Mouse (Mus musculus): Measurements from ENCODE around the gene Fcho2. TPM values are rescaled to one million over a fixed set of nuclear protein-coding genes. Genes with fewer than 3 reads are reported as not detected.

Gene Fcho2
- polyA plus RNA-seq (2015; fragmentation: Nextera tagmentation; extraction: Ambion mirVana): 45.9 and 54.8 TPM in 2 replicates

DNA sequence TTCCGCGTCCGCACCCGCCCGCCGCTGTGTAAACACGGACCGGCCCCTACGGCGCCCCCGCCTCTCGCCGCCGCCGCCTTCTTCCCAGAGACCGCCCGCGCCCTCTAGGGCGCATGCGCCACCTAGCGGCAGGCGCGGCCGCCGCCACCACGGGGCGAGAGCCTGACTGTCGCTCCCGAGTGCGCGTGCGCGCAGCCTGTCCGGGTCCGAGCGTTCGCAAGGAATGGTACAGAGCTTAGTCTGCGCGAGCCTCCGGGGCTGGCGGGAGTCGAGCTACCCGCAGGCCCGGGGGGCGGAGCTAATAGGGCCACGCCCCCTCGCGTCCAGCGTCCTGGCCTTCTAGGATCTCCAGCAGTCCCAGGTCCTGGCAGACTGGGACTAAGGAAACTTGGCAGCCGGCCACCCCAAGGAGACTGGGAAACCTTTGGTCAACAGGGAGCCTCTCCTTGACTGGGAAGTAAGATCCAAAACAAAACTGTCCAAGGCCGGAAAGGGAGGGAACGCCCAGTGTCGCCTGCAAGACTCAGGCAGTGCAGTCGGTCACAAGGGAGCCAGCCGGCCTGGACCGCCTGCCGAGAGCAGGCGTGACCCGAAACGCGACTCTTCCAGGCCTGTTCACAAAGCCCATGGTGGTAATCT is at the start of gene Fcho2:
TSS of gene Fcho2 (minus strand) at position 303 of the 639 bp plus-strand sequence.
- under 1% methylated on average over 37 of the region's 61 CpGs for whole genome bisulfite sequencing
- Histone ChIP-seq H3K36me3 (ENCODE audit: insufficient read depth, low read length) (no peaks in the 10 kb centered on the region), H3K9ac (replicated peaks; ENCODE audit: low read depth) (peak within 1 kb of the TSS; percentile 96), H3K4me1 (ENCODE audit: insufficient read depth, low read depth, low read length) (peaks cover 10% of the 10 kb centered on the region; the same call in 1 of the 2 replicates), H3K4me3 (ENCODE audit: low read depth, low read length) (peak within 1 kb of the TSS; percentile 93), H3K9me3 (ENCODE audit: low read length) (no peaks in the 10 kb centered on the region), H3K4me2 (replicated peaks; ENCODE audit: low read depth, low read length) (peak within 1 kb of the TSS; percentile 65), H3K27ac (ENCODE audit: low read length) (peak within 1 kb of the TSS; percentile 100), H3K27me3 (replicated peaks; ENCODE audit: insufficient read depth, low read length) (no peaks in the 10 kb centered on the region)
- peak; percentile 99 for DNase-seq (ENCODE audit: low spot score)
- peak; percentile 91 for TF ChIP-seq CTCF (IDR thresholded peaks at IDR 0.05)
- peak; percentile 83 for TF ChIP-seq EP300 (IDR thresholded peaks at IDR 0.05)
- peak; percentile 90 for ATAC-seq

- no peak overlapping the region for H3K9ac ChIP-seq (replicated peaks; ENCODE audit: low read depth)
- TF ChIP-seq EP300 (IDR thresholded peaks at IDR 0.05) (no peak), CTCF (IDR thresholded peaks at IDR 0.05) (no peak)
- H3K27ac ChIP-seq (ENCODE audit: low read length): no peak overlapping the region
- DNase-seq (ENCODE audit: low spot score) (no peak), ATAC-seq (no peak)
- no peaks in the 10 kb centered on the region for H3K9me3 ChIP-seq (ENCODE audit: low read length)
- no peak overlapping the region for H3K4me3 ChIP-seq (ENCODE audit: low read depth, low read length)
- no peak overlapping the region for H3K4me2 ChIP-seq (replicated peaks; ENCODE audit: low read depth, low read length)
- no peaks in the 10 kb centered on the region for H3K27me3 ChIP-seq (replicated peaks; ENCODE audit: insufficient read depth, low read length)
- 86% methylated on average over 8 of the region's 8 CpGs for WGBS
- peaks cover 38% of the 10 kb centered on the region for H3K36me3 ChIP-seq (ENCODE audit: insufficient read depth, low read length)
- H3K4me1 ChIP-seq (ENCODE audit: insufficient read depth, low read depth, low read length): no peaks in the 10 kb centered on the region
These were observed 40.0 kb upstream of the Fcho2 start for GRCm38 (mm10) chr13:98855291-98855690.

DNA sequence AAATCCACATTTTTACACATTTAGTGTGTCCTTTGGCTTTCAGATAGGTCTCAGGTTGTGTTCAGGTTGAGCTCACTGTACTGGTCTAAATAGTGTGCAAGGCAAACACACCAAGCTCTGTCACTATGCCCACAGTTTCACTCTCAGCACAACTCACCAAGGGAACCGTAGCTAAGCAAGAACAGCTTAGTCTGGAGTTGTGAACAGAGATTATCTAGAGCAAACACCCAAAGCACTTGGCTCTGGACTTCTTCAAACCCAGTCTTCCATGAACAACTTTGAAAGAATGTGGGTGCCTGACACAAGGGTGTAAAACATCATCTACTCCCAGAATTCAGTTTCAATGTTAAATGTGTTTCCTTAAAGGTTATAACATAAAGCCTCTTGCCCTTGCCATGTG is 30.5 kb upstream of the Fcho2 start:
- H3K4me2 ChIP-seq (replicated peaks; ENCODE audit: low read depth, low read length): no peak overlapping the region
- H3K27ac ChIP-seq (ENCODE audit: low read length): 0 out of 2 replicates have a peak overlapping the region, but pooled peaks have one; percentile 26
- no peaks in the 10 kb centered on the region for H3K4me1 ChIP-seq (ENCODE audit: insufficient read depth, low read depth, low read length)
- DNase-seq (ENCODE audit: low spot score) (peak; percentile 66), ATAC-seq (peak; percentile 76)
- WGBS: 55% methylated on average over 1 of the region's 1 CpGs
- no peaks in the 10 kb centered on the region for H3K9me3 ChIP-seq (ENCODE audit: low read length)
- peaks cover 16% of the 10 kb centered on the region for H3K36me3 ChIP-seq (ENCODE audit: insufficient read depth, low read length)
- H3K27me3 ChIP-seq (replicated peaks; ENCODE audit: insufficient read depth, low read length): no peaks in the 10 kb centered on the region
- H3K4me3 ChIP-seq (ENCODE audit: low read depth, low read length): no peak overlapping the region
- TF ChIP-seq EP300 (IDR thresholded peaks at IDR 0.05) (no peak), CTCF (IDR thresholded peaks at IDR 0.05) (no peak)
- no peak overlapping the region for H3K9ac ChIP-seq (replicated peaks; ENCODE audit: low read depth)

GRCm38 (mm10) chr13:98836423-98837088 is 21.3 kb upstream of the Fcho2 start:
- 91% methylated on average over 6 of the region's 6 CpGs for WGBS

GRCm38 (mm10) chr13:98835740-98836139 is 20.5 kb upstream of the Fcho2 start:
- H3K4me3 ChIP-seq (ENCODE audit: low read depth, low read length): no peak overlapping the region
- H3K27ac ChIP-seq (ENCODE audit: low read length): no peak overlapping the region
- DNase-seq (ENCODE audit: low spot score) (no peak), ATAC-seq (no peak)
- 83% methylated on average over 5 of the region's 5 CpGs for WGBS
- TF ChIP-seq CTCF (IDR thresholded peaks at IDR 0.05) (no peak), EP300 (IDR thresholded peaks at IDR 0.05) (no peak)
- no peak overlapping the region for H3K4me2 ChIP-seq (replicated peaks; ENCODE audit: low read depth, low read length)
- H3K27me3 ChIP-seq (replicated peaks; ENCODE audit: insufficient read depth, low read length): no peaks in the 10 kb centered on the region
- H3K36me3 ChIP-seq (ENCODE audit: insufficient read depth, low read length): no peaks in the 10 kb centered on the region
- H3K9ac ChIP-seq (replicated peaks; ENCODE audit: low read depth): no peak overlapping the region
- H3K9me3 ChIP-seq (ENCODE audit: low read length): no peaks in the 10 kb centered on the region
- H3K4me1 ChIP-seq (ENCODE audit: insufficient read depth, low read depth, low read length): no peaks in the 10 kb centered on the region

More at GRCm38 (mm10) chr13:98836423-98837088, 21.3 kb upstream of the Fcho2 start:
- no peak overlapping the region for H3K4me2 ChIP-seq (replicated peaks; ENCODE audit: low read depth, low read length)
- H3K9ac ChIP-seq (replicated peaks; ENCODE audit: low read depth): no peak overlapping the region
- no peaks in the 10 kb centered on the region for H3K9me3 ChIP-seq (ENCODE audit: low read length)
- H3K4me3 ChIP-seq (ENCODE audit: low read depth, low read length): no peak overlapping the region
- H3K27ac ChIP-seq (ENCODE audit: low read length): no peak overlapping the region
- ATAC-seq: no peak
- TF ChIP-seq CTCF (IDR thresholded peaks at IDR 0.05): peak; percentile 58
- no peak for TF ChIP-seq EP300 (IDR thresholded peaks at IDR 0.05)
- DNase-seq (ENCODE audit: low spot score): peak; percentile 30
- no peaks in the 10 kb centered on the region for H3K27me3 ChIP-seq (replicated peaks; ENCODE audit: insufficient read depth, low read length)
- H3K36me3 ChIP-seq (ENCODE audit: insufficient read depth, low read length): no peaks in the 10 kb centered on the region
- H3K4me1 ChIP-seq (ENCODE audit: insufficient read depth, low read depth, low read length): no peaks in the 10 kb centered on the region

GRCm38 (mm10) chr13:98834723-98835122 is 19.5 kb upstream of the Fcho2 start:
- ATAC-seq (0 out of 2 replicates have a peak, but pooled peaks have one; percentile 5), DNase-seq (ENCODE audit: low spot score) (no peak)
- no peaks in the 10 kb centered on the region for H3K9me3 ChIP-seq (ENCODE audit: low read length)
- H3K4me2 ChIP-seq (replicated peaks; ENCODE audit: low read depth, low read length): no peak overlapping the region
- H3K27ac ChIP-seq (ENCODE audit: low read length): no peak overlapping the region
- no peaks in the 10 kb centered on the region for H3K36me3 ChIP-seq (ENCODE audit: insufficient read depth, low read length)
- no peaks in the 10 kb centered on the region for H3K27me3 ChIP-seq (replicated peaks; ENCODE audit: insufficient read depth, low read length)
- TF ChIP-seq CTCF (IDR thresholded peaks at IDR 0.05) (no peak), EP300 (IDR thresholded peaks at IDR 0.05) (no peak)
- WGBS: 81% methylated on average over 3 of the region's 3 CpGs
- no peaks in the 10 kb centered on the region for H3K4me1 ChIP-seq (ENCODE audit: insufficient read depth, low read depth, low read length)
- no peak overlapping the region for H3K9ac ChIP-seq (replicated peaks; ENCODE audit: low read depth)
- no peak overlapping the region for H3K4me3 ChIP-seq (ENCODE audit: low read depth, low read length)

Data from lung, postnatal 0 days (tissue).